Mouse (Mus musculus) retina, postnatal 7 days (tissue): Measurements from ENCODE around the gene Tmem161a.

Source experiments
- DNase-seq: peaks from one replicate; pipeline ENCODE4 v3.0.0-alpha.2; 2012; ENCODE audit warnings: low read depth, low spot score

Tmem161a gene

GRCm38 (mm10) chr8:70160015-70160414 lies 12.1 kb upstream of the Tmem161a start:
- DNase-seq = no peak

DNA sequence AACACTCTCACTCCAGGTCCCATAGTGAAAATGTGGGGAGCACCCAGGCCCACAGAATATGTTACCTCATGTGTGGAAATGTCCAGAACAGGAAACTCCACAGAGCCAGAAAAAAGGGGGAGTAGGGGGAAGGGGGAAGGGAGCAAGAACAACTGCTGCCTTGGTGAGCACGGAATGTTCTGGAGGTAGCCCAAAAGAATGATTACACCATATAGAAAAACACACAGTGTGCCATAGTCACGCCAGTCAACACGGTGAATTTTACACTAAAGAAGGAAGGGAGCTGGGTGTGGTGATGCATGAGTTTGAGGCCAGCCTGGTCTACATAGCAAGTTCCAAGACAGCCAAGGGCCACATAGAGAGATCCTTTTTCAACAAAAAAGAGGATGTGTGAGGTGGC lies 8.8 kb upstream of the Tmem161a start:
- DNase-seq = no peak

DNA sequence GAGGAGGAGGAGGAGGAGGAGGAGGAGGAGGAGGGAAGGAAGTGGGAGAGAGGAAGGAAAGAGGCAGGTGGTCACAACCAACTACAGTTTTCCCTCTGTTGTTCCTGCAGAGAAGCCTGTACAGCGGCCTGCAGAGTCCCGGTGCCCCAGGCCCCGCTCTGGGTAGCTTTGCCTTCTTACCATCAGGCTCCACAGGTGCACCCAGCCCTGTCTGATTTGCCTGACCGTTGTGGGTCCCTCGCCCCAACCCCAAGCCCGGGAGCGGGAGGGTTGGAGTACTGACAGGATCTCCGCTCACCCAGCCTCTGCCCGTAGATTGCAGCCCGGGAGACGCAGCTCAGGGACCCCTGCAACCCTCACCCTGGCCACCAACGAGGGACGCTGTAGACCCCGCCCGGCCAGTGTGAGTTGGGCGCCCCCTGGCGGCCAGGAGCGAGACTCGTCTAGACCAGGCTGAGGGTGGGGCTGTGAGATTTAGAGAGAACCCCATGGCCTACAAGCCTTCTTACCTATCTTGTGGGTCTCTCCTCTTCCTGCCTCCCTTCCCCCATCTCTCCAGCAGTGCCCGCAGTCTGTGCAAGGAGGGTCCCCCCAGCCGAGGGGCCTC lies 5.5 kb upstream of the Tmem161a start:
- DNase-seq = peak; percentile 74

DNA sequence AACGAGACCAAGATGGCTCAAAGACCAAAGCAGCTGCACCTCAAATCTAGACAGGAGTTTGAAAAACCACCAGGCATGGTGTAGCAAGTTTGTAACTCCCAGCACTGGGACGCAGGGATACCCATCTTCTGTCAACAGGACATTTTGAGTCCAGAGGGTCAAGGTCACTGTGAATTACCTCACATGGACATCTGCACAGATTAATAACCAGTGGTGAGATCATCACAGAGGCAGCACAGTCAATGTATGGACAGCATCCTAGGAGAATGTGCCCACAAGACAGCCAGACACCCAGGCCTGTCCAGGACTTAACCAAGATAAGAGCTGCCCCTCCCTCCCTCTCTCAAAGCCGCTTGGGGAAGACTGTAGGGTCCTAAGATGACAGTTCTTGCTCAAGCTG lies 2.0 kb upstream of the Tmem161a start:
- no peak for DNase-seq

- DNase-seq = no peak
Measured at GRCm38 (mm10) chr8:70170748-70171147, 1.4 kb upstream of the Tmem161a start.

GRCm38 (mm10) chr8:70171240-70171639 lies 916 bp upstream of the Tmem161a start:
- no peak for DNase-seq

GRCm38 (mm10) chr8:70173320-70173719 lies 1.2 kb downstream of the Tmem161a start:
- DNase-seq = no peak

DNA sequence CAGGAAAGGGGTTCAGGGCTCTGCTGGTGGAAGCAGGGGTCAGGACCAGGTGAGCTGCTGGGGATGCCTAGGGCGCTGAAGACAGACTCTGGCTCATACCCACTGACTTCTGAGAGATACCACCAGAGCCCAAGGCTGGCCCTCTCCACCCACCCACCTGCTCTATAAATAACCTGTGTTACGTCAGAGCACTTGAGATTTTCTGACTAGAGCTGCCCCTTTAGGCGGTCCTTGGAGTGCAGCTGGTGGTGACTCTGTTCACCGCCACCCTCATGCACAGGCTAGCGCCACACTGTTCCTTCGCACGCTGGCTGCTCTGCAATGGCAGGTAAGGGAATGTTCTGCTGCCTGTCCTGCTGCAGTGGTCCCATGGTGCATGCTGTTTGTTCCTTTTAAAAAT lies 1.9 kb downstream of the Tmem161a start:
- DNase-seq = no peak

DNA sequence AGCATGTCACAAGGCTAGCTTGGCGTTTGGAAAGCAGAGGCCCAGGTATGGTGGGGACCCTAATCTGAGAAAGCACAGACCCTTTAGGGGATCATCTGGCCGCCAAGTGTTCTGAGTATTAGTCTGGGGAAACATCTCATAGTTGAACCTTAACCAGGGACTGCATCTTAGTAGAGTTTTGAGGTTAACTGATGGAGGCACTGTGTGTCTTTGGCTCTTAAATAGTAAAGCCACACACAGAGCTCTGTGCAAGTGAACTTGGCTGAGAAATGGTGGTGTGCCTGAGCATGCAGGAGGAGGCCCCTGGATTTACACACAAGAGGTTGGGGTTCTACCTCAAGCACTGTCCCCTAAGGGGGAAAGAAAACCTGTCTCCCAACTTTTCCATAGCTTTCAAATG lies 6.1 kb downstream of the Tmem161a start:
- no peak for DNase-seq

DNA sequence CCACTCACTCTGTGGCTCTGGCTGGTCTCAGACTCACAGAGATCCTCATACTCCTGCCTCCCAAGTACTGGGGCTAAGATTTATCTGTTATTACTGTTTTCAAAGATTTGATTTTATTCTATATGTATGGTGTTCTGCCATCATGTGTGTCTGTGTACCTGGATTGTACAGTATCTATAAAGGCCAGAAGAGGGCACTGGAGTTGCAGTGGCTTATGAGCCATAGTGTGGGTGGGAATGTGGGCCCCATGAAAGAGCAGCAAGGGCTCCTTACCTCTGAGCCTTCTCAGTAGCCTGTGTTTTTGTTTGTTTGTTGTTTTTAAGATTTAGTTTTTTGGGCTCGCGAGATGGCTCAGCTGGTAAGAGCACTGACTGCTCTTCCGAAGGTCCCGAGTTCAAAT lies 6.9 kb downstream of the Tmem161a start:
- no peak for DNase-seq

- DNase-seq = no peak
Measured at GRCm38 (mm10) chr8:70181212-70181902, 9.2 kb downstream of the Tmem161a start.

GRCm38 (mm10) chr8:70181903-70182252 lies 9.7 kb downstream of the Tmem161a start:
- no peak for DNase-seq

- DNase-seq = no peak
Measured at GRCm38 (mm10) chr8:70183194-70183593, 11.0 kb downstream of the Tmem161a start.

DNA sequence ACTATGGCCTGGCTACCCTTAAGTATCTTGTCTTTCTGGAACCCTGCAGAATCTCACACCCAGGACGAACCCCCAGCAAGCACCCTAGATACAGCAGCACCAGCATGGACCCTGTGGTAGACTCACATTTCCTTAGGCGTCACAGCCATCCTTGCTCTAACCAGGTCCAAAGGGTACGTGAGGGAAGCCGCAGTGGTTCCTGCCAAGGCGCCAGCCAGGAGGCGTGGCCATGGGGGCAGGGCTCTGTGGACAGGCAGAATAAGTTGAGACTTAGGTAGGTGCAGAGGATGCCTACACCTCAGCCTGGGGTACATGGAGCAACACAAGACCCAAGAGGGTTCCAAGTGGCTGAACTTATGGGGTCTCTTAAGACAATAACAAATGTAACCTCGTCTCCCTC lies 16.6 kb downstream of the Tmem161a start:
- DNase-seq = no peak

- no peak for DNase-seq
Measured at GRCm38 (mm10) chr8:70193238-70193637, 21.1 kb downstream of the Tmem161a start.

DNA sequence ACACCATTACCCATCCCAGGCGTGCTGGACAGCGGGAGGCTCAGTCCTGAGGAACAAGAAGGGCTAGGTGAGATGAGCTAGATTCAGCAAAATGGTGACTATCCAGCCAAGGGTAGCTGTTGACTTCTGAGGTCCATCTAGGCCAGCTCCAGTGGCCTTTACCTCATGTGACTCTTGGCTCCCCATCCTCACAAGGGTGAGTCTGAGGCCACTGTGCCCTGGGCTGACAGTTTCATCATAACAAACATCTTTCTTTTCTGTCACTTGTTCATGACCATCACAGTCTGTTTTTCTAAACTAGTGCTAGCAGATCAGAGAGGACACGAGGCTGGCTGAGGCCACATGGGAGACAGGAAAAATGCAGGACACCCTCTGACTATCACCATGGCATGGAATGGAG lies 22.0 kb downstream of the Tmem161a start:
- DNase-seq = no peak

DNA sequence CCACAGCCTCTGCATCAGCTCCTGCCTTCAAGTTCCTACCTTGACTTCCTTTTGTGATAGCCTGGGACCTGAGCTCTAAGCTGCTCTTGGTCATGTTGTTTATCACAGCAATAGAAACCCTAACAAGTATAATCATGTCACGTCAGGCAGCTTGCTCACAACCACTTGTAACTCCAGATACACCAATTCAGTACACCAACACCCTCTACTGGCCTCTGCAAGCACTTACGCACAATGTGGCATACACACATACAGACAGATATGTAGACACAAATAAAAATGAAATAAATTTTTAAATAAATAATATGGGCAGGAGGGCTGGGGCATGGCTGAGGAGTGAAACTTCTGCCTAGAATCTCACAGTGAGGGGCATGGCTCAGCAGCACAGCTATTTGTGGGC lies 23.6 kb downstream of the Tmem161a start:
- DNase-seq = no peak

DNA sequence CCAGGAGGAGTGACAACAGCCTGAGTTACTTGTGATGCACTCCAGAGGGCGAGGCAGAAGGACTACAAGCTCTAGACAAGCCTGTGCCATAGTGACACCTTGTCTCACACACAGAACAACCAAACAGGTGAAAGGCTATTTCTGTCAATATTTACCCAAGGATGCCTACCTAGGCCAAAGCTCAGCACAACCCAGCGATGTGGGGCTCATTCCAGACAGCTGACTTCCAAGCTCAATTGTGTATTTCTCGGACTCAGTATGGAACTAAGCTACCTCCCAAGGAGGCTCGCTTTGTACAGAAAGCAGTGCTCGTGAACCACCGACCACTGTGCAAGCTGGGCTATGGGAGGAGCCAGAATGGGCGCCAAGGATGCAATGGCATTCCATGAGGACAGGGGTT lies 25.4 kb downstream of the Tmem161a start:
- no peak for DNase-seq

DNA sequence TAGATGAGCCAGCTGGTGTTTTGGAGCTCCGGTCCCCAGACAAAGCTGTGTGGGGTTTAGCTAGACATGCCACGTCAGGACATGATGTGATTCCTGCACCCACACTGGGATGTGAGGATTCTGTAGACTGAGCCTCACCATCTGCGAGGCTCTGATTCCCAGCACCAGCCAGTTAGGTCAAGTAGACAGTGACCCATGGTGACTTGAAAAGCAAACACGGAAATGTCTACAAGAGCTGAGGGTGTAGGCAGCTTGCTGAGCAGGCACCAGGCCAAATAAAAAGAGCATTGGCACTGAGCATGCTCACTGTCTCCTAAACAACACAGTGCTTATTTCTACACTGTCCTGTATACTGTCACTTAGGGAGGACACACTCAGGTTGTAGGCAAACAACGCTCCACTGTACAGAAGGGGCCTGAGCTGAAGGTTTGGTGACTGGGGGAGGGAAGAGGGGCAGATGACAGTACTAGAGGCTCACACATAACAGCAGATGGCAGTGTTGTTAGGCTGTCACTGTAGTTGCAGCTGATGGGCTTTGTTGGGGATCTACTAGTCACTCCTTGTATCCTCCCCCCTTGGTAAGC lies 28.0 kb downstream of the Tmem161a start:
- DNase-seq = no peak

DNA sequence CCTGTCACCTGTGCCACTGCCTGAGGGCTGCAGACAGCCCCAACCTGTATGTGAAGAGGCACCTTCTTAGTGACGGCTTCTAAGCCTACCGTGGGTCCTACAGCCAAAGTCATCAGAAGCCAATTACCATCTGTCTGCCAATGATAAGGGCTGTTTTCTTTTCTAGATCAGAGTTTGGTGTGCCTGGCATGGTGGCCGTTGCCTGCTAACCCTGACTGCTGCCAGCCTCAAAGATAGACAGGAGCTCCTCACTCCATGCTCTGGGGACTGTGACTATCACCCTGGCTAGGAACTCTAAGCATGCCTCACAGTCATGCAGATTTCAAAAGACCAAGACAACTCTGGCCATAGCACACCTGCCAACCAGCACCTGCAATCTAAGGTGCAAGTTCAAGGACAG lies 29.3 kb downstream of the Tmem161a start:
- no peak for DNase-seq

- no peak for DNase-seq
Measured at GRCm38 (mm10) chr8:70203072-70203471, 30.9 kb downstream of the Tmem161a start.

- no peak for DNase-seq
Measured at GRCm38 (mm10) chr8:70204757-70205156, 32.6 kb downstream of the Tmem161a start.

DNA sequence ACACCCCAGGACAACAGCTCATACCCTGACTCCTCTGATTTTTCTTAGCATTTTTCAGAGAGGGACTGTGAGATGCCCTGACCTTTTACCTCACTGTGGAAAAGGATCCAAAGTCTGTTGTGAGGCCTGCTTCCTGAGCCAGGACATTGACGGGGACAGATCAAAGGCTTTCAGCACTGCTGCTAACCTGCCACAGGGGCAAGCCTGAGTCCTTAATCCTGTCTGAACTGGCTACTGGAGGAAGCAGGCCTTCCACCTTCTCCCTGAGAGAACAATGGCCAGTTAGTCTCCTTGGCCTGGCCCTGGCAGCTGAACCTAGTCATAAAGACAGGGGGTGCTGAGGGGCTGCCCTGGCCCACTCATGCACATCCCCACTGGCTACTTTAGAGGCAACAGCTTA lies 36.0 kb downstream of the Tmem161a start:
- no peak for DNase-seq
